Mouse (Mus musculus) naive thymus-derived CD4-positive, alpha-beta T cell, adult 2 months (primary cell): Measurements from ENCODE around the gene Fstl3.
"Not testable (repeated sequence)": the region's sequence is repeated elsewhere in the genome, so short reads cannot be mapped to it uniquely, and the experiment has no call there.

Source experiments
- DNase-seq: peaks from one replicate; pipeline ENCODE4 v3.0.0-alpha.2; 2011; ENCODE audit warnings: low read depth

Gene Fstl3

GRCm38 (mm10) chr10:79777103-79777531 is at the start of gene Fstl3:
Gene Fstl3 (plus strand): TSS chr10:79777272.
- no peak for DNase-seq

GRCm38 (mm10) chr10:79728323-79729249 is 48.5 kb upstream of the Fstl3 start:
- no peak for DNase-seq

GRCm38 (mm10) chr10:79729357-79729965 is 47.6 kb upstream of the Fstl3 start:
- DNase-seq: no peak

- DNase-seq: peak; percentile 52
Observed at GRCm38 (mm10) chr10:79732500-79732899, 44.6 kb upstream of the Fstl3 start.

- no peak for DNase-seq
Observed at GRCm38 (mm10) chr10:79733847-79734246, 43.2 kb upstream of the Fstl3 start.

- DNase-seq: no peak
Observed at GRCm38 (mm10) chr10:79735361-79735760, 41.7 kb upstream of the Fstl3 start.

GRCm38 (mm10) chr10:79736706-79737105 is 40.4 kb upstream of the Fstl3 start:
- no peak for DNase-seq

GRCm38 (mm10) chr10:79738259-79738658 is 38.8 kb upstream of the Fstl3 start:
- DNase-seq: peak; percentile 45

- DNase-seq: no peak
Observed at GRCm38 (mm10) chr10:79739234-79739633, 37.8 kb upstream of the Fstl3 start.

GRCm38 (mm10) chr10:79740863-79741262 is 36.2 kb upstream of the Fstl3 start:
- no peak for DNase-seq

GRCm38 (mm10) chr10:79743161-79743560 is 33.9 kb upstream of the Fstl3 start:
- no peak for DNase-seq

- DNase-seq: no peak
Observed at GRCm38 (mm10) chr10:79743650-79744365, 33.3 kb upstream of the Fstl3 start.

GRCm38 (mm10) chr10:79745411-79745810 is 31.7 kb upstream of the Fstl3 start:
- DNase-seq: no peak

GRCm38 (mm10) chr10:79745898-79746773 is 30.9 kb upstream of the Fstl3 start, which contains the start of gene Polrmt:
Gene Polrmt (minus strand): TSS chr10:79746581.
- peak; percentile 98 for DNase-seq

- DNase-seq: no peak
Observed at GRCm38 (mm10) chr10:79746774-79747151, 30.3 kb upstream of the Fstl3 start.

- DNase-seq: no peak
Observed at GRCm38 (mm10) chr10:79748496-79748895, 28.6 kb upstream of the Fstl3 start.

GRCm38 (mm10) chr10:79754856-79755516 is 22.1 kb upstream of the Fstl3 start, which contains the start of gene Fgf22:
Gene Fgf22 (plus strand): TSS chr10:79755076.
- no peak for DNase-seq

- DNase-seq: no peak
Observed at GRCm38 (mm10) chr10:79755854-79756253, 21.2 kb upstream of the Fstl3 start.

- no peak for DNase-seq
Observed at GRCm38 (mm10) chr10:79756660-79757059, 20.4 kb upstream of the Fstl3 start.

GRCm38 (mm10) chr10:79759675-79760074 is 17.4 kb upstream of the Fstl3 start:
- not testable (repeated sequence) for DNase-seq

GRCm38 (mm10) chr10:79760603-79761143 is 16.4 kb upstream of the Fstl3 start:
- DNase-seq: no peak
